Mouse (Mus musculus) embryo, embryonic 10.5 days (tissue): ENCODE measurements around the gene Hoxd4.

Experiments
- DNase-seq: peaks from one replicate; pipeline ENCODE4 v3.0.0-alpha.2; 2015; ENCODE audit warnings: low spot score

Gene Hoxd4

DNA sequence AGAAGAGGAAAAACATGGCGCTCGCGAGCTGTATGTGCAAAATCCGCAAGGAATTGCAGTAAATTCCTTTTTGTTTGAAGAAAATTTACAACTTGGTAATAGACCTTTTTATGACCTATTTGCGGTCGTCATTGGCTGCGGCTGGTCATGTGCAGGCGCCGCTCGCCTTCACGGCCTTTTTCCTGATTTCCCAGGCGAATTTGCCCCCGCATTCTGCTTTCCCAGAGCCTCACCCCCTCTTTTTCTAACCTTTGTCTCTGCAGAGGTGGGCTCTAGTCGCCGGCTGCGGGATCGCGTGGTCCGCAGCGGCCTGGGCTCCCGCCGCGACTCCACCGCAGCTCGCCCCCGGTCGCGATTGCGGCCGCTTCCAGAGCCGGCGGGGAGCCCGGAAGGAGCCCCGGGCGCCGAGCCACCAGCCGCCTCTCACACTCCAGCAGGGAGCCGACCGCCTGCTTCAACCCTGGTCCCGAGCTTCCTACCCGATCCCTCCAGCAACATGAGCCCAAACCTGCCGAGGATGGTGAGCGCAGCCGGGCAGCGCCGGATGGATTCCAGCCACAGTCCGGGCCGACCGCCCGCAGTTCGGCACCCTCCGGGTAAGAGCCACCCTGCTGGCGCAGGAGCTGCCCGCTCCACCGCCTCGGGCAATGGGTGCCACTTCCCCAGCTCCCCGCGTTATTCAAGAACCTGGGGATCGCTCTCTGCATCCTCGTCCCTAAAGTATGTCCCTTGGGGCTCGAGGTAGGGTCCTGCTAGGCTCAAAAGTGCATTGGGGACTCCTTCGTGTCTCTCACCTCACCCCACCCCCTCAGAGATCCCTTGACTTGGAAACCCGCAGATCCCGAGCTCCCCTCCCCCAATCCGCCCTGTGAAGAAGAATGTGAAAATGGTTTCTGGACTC lies at the start of gene Hoxd4, which contains the start of gene Hoxd3:
TSS of gene Hoxd4 (plus strand) at position 209 of the 901 bp plus-strand sequence.
TSS of gene Hoxd3 (plus strand) at position 207 of the 901 bp plus-strand sequence.
- no peak for DNase-seq

GRCm38 (mm10) chr2:74663291-74663925 lies 48.3 kb upstream of the Hoxd4 start:
- peak; percentile 84 for DNase-seq

DNA sequence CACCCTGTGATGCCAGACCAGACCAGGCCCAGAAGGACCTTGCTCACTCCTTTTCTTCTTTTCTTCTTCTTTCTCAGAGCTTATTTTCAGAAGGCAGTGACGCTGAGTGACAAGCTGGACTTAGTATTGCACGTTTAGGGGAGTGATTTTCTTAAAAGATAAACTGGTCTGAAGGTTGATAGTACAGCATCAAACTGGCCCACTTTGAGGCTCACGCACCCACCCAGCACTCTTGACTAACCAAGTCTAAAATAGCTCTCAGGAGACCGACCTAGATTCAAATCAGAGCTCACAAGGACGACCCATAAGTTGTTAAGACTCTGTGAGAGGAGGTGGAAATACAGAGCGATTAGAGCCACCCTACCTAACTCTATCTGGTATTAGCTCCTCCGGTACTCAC lies 45.3 kb upstream of the Hoxd4 start:
- DNase-seq, result no peak

- no peak for DNase-seq
Observed at GRCm38 (mm10) chr2:74667191-74667841, 44.4 kb upstream of the Hoxd4 start.

DNA sequence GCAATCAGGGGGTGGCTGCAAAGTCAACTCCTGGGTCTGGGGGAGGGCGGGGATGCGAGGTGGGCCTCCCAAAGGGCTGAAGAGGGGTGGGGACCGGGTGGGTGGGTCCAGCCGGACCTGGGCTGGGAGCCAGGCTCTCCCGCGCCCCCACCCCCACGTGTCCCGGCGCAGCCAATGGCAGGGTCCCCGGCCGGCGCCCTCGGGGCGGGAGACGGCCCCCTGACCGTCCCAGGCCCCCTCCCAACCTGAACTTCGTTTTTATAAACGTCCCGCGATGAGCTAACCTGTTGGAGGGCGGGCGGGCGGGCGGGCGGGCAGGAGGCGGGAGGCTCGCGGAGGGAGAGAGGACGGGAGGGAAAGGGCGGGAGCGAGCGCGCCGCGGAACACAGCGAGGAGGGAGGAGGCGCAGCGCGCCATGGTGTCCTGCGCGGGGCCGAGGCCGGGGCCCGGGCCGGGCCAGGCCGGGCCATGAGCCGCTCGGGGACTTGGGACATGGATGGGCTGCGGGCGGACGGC lies 43.8 kb upstream of the Hoxd4 start, which contains the start of gene Hoxd13:
TSS of gene Hoxd13 (plus strand) at position 469 of the 516 bp plus-strand sequence.
- no peak for DNase-seq

DNA sequence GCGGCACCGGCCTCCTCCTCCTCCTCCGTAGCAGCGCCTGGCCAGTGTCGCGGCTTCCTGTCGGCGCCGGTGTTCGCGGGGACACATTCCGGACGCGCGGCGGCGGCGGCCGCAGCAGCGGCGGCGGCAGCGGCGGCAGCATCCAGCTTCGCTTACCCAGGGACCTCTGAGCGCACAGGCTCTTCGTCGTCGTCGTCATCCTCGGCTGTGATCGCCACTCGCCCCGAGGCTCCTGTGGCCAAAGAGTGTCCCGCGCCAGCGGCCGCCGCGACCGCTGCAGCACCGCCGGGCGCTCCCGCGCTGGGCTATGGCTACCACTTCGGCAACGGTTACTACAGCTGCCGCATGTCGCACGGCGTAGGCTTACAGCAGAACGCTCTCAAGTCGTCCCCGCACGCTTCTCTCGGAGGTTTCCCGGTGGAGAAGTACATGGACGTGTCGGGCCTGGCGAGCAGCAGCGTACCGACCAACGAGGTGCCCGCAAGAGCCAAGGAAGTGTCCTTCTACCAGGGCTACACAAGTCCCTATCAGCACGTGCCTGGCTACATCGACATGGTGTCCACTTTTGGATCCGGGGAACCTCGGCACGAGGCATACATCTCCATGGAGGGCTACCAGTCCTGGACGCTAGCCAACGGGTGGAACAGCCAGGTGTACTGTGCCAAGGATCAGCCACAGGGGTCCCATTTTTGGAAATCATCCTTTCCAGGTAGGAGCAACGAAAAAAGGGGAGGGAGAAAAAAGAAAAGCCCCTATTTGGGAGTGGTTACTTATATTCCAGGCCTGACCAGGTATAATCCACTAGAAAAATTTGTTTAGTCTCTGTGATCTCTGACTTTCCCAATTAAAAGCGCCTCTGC lies 43.1 kb upstream of the Hoxd4 start:
- no peak for DNase-seq

DNA sequence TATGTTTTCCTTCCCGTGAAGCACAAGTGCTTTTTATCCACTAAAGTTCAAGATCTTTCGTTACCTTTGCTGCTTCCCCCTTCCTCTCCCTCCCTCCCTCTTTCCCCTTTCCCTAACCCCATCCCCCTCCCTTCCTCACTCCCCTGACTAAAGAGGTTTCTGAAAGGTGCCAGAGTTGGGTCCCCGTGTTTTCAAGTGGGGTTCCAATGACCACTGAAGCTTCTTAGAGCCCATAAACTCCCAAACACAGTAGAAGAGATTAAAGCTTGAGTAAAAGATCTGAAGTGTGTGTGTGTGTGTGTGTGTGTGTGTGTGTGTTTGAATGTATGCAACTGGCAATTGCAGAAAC lies 42.5 kb upstream of the Hoxd4 start:
- DNase-seq, result no peak

GRCm38 (mm10) chr2:74669650-74670235 lies 42.0 kb upstream of the Hoxd4 start:
- no peak for DNase-seq

- no peak for DNase-seq
Observed at GRCm38 (mm10) chr2:74670632-74671188, 41.0 kb upstream of the Hoxd4 start.

GRCm38 (mm10) chr2:74671847-74672246 lies 39.9 kb upstream of the Hoxd4 start:
- no peak for DNase-seq

- peak; percentile 89 for DNase-seq
Observed at GRCm38 (mm10) chr2:74672481-74673362, 39.0 kb upstream of the Hoxd4 start.

GRCm38 (mm10) chr2:74673835-74674425 lies 37.8 kb upstream of the Hoxd4 start:
- DNase-seq, result no peak

GRCm38 (mm10) chr2:74674881-74675665 lies 36.7 kb upstream of the Hoxd4 start, which contains the start of gene Hoxd12:
Gene Hoxd12, plus strand, starts transcription at chr2:74675013.
- DNase-seq, result no peak

- DNase-seq, result no peak
Observed at GRCm38 (mm10) chr2:74675666-74676282, 36.0 kb upstream of the Hoxd4 start.

GRCm38 (mm10) chr2:74676376-74677052 lies 35.2 kb upstream of the Hoxd4 start:
- DNase-seq, result no peak

DNA sequence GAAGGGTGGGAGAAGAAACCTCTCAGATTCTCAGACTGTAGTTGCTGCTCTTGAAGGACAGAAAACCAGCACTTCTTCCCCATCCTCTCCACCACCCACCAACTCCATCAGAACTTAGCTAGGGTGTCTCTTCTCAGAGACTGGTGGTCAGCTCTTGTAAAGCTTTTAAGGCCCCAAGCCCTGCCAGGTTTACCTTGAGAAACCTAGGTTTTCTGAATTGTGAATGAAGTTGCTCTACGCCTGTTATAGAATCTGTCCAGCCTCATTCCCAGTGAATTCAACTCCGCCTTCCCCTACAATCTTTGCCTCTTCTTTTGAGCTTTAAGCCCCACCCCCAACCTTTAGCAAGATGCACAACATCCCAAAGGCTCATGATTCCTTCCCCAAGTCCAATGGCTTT lies 34.6 kb upstream of the Hoxd4 start:
- no peak for DNase-seq

DNA sequence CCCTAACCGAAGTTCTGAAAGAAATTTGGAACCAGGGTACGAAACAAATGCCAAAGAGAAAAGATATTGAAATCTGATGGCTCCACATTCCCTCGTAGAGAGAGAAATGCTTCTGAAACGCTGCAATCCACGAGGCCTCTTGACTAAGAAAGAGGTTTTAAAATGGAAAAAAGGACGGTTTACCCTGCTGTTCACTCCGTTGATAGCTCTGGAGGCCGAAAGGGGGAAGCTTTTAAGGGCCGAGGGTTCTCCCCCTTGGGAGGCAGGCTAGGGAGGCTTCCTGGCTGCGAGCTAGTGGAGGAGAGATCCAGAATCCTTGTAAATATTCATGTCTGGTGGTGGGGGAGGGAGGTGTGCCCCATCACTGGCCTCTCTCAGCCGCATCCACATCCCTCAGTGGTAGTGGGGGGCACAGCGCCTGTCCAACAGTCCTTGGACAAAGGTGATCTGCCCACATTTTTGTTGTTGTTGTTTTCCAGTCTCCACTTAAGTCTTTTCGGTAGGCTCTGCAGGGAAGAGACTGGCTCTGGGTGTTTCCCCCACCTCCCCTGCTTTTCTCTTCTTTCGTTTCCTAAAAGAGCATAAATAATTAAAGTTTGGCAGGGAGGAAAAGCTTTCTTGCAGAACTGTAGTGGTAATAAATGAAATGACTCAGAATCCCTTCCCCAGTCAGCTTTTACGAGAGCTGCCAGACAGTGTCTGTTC lies 32.7 kb upstream of the Hoxd4 start, which contains the start of gene Hoxd11:
TSS of gene Hoxd11 (plus strand) at position 667 of the 705 bp plus-strand sequence.
- no peak for DNase-seq
